Mouse (Mus musculus) lung, adult 2 months (tissue): ENCODE data around the gene Acot2. TPM values are rescaled to one million over a fixed set of nuclear protein-coding genes. Genes with fewer than 3 reads are reported as not detected.
"Not testable (repeated sequence)": the region's sequence is repeated elsewhere in the genome, so short reads cannot be mapped to it uniquely, and the experiment has no call there.

ENCODE experiments used
- DNase-seq: peaks from one replicate; pipeline ENCODE4 v3.0.0; 2022
- H3K4me1 ChIP-seq: fragments of 200-500 bp; 2 replicates; pipeline ENCODE4 v1.6.1; 2011; ENCODE audit warnings: low read length; ENCODE audit not compliant: control insufficient read depth, insufficient read depth
- H3K4me3 ChIP-seq: fragments of 200-500 bp; replicated peaks from 2 replicates; pipeline ENCODE3; 2011; ENCODE audit warnings: low read depth, mild to moderate bottlenecking, control low read depth, low read length; ENCODE audit errors: extremely low read depth
- CTCF ChIP-seq: fragments of 200-500 bp; IDR thresholded peaks from 2 replicates; pipeline ENCODE4 v1.5.1; 2011; ENCODE audit warnings: mild to moderate bottlenecking, low read length, control low read depth; ENCODE audit not compliant: insufficient read depth
- POLR2A ChIP-seq: fragments of 200-500 bp; IDR thresholded peaks from 2 replicates; pipeline ENCODE4 v1.6.1; 2011; ENCODE audit warnings: low read depth, mild to moderate bottlenecking, control low read depth, low read length, borderline replicate concordance; ENCODE audit errors: extremely low read depth
- WGBS: fragments of 180-500 bp; shearing (Covaris S2); methylation state at CpG from one replicate; pipeline ENCODE4 v1.1.7; 2018; 5-methylcytosine and 5-hydroxymethylcytosine counted together
- polyA plus RNA-seq: library from polyadenylated mRNA; depleted of rRNA; stranded (reverse); fragments of >200 nt; gene quantifications from 2 replicates; pipeline ENCODE4 v1.2.3, GENCODE M21; 2012

Gene Acot2
- polyA plus RNA-seq, 1 experiment, result 18.4 TPM

DNA sequence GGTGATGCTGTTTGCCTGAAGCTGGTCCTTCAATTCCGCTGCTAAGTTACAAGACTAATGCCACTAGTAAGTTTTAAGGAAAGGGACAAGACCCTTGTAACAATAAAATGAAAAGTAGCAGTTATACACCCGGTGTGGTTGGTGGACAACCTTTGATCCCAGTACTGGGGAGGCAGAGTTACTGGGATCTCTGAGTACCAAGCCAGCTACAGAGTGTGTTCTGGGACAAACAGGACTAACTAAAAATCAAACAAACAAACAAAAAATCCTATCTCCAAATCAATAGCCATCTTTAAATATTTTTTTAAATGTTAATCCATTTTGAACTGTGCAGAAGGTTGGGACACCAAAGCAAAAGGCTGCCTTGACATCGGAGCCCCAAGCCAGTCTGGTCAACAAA is 22.5 kb downstream of the Acot2 start:
- TF ChIP-seq CTCF (no peak), POLR2A (no peak)
- no peak overlapping the region for H3K4me3 ChIP-seq
- WGBS, result 78% methylated on average over 3 of the region's 3 CpGs
- DNase-seq, result no peak
- H3K4me1 ChIP-seq, result peaks cover 6% of the 10 kb centered on the region

DNA sequence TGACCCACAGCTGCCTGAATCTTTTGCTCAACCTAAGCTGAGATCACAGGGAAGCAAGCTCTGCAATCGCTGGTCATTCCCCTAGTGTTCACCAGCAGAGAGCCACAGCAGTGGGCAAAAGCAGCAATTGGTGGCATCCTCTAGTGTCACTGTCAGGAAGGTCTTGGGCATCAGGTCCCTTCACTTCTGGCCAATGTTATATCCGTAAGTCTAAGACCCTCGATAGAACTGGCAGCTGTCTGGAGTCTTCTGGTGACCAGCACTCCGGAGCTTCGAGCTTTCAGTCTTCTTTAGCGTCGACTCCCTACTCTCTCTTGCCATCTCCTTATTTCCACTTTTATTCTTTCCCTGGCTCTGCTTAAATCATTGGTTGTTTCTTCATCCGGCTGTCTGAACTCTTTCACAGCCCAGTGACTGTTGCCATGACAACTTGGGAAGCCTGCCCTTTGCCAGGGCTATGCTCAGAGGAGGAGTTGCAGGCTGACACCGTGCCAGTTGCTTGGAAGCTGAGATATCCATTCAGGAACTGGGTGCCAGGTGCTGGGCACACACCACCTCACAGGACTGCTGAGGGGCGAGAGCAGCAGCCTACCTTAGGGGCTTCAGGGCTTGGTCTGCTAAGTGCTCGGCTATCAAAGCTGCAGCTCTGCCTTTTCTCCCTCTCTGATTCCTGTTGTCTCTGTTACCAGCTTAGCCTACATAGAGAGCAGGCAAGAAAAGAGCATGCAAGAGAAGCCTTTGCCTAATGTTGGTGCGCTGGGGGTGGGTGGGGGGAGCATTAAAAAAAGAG is 23.8 kb downstream of the Acot2 start:
- DNase-seq, result peak; percentile 59
- Histone ChIP-seq H3K4me1 (peaks cover 6% of the 10 kb centered on the region), H3K4me3 (peak overlapping the region; percentile 8)
- TF ChIP-seq CTCF, result no peak
- TF ChIP-seq POLR2A, result no peak
- 40% methylated on average over 12 of the region's 12 CpGs for WGBS

DNA sequence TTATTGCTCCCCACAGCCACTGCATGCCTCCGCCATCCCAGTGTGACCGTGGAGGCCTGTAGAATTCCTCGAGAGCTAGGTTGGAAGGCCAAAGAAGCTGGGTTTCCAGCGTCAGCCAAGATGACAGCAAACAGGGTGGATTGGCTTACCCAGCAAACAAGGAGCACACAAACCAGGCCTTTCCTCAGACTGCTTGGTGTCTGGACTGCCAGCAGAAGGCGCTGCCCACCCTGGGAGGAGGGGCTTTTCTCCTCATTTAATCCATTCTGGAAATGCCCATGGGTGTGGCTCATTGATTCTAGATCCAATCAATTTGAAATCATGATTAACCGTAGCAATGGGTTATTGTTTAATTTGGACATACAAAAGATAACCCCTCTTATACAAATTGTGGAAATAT is 25.5 kb downstream of the Acot2 start:
- TF ChIP-seq CTCF (0 out of 2 replicates have a peak, but pooled peaks have one; percentile 13), POLR2A (no peak)
- WGBS, result 66% methylated on average over 6 of the region's 6 CpGs
- no peak overlapping the region for H3K4me3 ChIP-seq
- H3K4me1 ChIP-seq, result peaks cover 6% of the 10 kb centered on the region
- no peak for DNase-seq

DNA sequence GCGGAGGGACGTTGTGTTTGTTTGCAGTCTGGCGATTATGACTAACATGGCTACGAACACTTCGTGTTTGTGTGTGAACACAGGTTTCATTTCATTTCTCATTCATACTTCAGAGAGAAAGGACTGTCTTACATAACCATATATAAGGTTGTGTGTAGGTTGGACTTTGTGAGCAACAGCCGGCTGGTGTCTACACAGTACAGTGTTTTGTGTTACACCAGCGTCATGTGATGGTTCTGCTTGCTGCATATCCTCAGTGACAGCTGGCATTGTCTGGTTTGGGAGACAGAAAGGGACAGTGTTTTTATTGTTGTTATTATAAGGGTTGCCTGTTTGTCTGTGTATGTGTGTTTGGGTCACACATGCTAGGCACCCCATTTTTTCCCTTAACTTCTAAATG is 26.0 kb downstream of the Acot2 start:
- WGBS, result 82% methylated on average over 7 of the region's 7 CpGs
- Histone ChIP-seq H3K4me1 (peaks cover 6% of the 10 kb centered on the region), H3K4me3 (no peak overlapping the region)
- TF ChIP-seq CTCF, result no peak
- TF ChIP-seq POLR2A, result no peak
- DNase-seq, result no peak

DNA sequence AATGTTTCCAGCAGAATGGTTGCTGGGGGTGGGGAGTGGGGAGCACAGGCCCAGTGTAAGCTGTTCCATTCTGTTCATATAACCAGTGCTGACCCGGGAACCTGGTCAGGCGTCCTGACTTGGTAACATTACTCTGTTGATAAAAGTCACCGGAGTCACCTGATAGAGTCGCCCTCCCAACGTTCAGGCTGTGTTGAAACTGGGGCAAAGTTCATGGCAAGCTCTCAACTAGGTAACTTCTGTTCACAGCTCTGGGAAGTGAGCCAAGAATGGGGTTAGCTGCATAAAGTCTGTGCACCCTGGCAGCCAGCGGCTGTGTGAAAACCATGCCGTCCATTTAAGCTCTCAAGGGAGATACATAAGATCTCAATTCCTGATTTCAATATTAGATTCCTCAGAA is 32.9 kb downstream of the Acot2 start:
- H3K4me3 ChIP-seq, H3K4me1 ChIP-seq: not testable (repeated sequence)
- 29% methylated on average over 7 of the region's 7 CpGs for whole genome bisulfite sequencing
- peak; percentile 75 for DNase-seq

DNA sequence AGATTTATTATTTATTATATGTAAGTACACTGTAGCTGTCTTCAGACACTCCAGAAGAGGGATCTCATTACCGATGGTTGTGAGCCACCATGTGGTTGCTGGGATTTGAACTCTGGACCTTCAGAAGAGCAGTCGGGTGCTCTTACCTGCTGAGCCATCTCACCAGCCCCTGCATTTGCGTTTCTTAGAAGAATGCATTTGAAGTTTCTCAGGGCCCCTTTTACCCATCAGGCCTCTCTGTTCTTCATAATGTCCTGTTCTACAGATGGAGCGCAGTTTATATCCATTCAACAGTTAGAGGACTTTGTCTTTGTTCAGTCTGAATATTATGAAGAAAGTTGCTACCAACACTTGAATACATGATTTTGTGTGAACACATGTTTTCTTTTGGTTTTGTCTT is 34.6 kb downstream of the Acot2 start:
- 89% methylated on average over 4 of the region's 4 CpGs for WGBS

DNA sequence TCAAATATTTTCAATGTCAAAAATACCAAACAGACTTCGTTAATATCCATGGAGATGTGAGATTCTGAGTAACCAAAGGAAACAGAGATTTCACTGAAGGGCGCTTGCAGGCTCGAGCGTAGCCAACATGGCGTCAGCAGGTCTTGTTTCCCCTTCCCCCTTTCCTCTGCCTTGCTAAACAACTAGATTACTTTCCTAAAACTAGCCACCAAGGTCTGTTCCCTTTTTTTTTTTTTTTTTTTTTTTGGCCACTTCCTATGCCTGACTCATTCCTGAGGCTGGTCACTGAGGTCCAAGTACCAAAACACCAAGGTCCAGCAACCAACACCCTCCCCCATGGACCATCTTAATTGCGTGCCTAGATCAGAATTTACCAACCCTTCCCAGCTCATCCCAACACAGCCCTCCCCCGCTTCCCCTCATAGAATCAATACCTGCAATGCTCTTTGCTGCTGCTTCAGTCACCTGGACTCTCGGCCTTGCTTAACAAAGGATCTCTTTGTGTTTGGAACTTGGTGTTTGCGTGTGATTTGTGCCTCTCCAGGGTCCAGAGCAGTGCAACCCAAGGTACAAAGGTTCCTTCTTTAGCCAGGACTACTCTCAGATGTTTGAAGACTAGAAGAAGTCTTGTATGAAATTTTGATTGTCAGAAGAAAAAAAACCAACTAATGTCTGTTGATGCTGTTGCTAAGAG is 35.5 kb downstream of the Acot2 start:
- H3K4me1 ChIP-seq, result no peaks in the 10 kb centered on the region
- no peak for TF ChIP-seq POLR2A
- H3K4me3 ChIP-seq, result no peak overlapping the region
- WGBS, result 82% methylated on average over 9 of the region's 9 CpGs
- DNase-seq, result no peak

More for the DNA sequence above, 34.6 kb downstream of the Acot2 start:
- not testable (repeated sequence) for DNase-seq, H3K4me1 ChIP-seq, H3K4me3 ChIP-seq

DNA sequence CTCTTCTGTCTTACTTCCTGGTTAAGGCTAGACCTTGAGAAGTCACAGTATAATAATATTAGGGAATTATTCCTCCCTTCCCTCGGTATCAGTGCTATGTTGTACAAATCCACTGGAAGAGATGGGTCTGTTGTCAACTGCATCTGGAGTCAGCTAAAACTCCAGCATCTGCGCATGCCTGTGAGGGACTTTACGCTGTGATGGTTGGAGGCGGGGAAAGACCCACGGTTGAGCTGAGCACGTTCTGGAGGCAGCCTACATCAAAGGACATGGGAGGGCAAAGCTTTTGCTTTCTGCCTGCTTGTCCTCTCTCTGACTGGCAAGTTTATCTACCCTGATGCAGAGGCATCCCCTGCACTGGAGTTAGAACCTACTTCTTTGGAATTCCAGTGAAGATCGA is 38.2 kb downstream of the Acot2 start:
- 86% methylated on average over 7 of the region's 7 CpGs for WGBS
- no peak for DNase-seq
- TF ChIP-seq POLR2A (no peak), CTCF (no peak)
- H3K4me3 ChIP-seq, result no peak overlapping the region
- no peaks in the 10 kb centered on the region for H3K4me1 ChIP-seq

DNA sequence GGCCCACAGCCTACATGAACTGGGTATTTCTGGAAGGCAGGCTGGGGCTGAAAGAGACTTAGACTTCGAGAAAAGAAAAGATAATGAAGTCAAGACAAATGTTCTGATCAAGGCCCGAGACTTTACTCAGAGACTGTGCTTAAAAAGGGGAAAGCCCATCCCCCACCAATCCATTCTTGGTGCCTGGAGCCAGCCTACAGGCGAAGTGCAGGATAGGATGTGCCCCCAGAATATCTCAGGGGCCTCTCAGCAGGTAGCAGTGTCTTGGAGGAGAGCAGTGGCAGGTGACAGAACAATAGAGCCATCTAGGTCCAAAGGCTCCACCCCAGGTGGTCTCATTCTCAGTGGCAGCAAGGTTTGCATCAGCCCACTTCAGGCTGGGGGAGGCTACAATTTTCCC is 40.7 kb downstream of the Acot2 start:
- 71% methylated on average over 3 of the region's 3 CpGs for WGBS
- not testable (repeated sequence) for H3K4me3 ChIP-seq, H3K4me1 ChIP-seq, DNase-seq

DNA sequence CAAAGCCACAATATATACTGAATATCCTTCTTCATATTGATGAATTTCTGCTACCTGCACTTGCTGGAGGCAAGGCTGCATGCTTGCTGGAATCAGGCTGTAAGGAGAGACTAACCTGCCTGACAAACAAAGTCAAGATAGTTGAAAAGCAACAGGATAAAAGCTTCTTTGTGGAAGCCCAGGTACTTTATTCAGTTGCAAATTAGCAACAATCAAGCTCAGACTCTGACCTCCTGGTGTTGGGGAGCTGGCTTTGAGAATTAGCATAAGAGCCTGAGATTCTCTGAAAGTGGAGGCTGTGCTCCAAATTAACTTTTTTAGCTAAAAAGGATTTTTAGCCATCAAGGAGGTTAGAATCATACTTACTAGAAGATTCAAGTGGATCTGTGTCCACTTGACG is 41.4 kb downstream of the Acot2 start:
- not testable (repeated sequence) for DNase-seq, H3K4me3 ChIP-seq, H3K4me1 ChIP-seq
- 97% methylated on average over 1 of the region's 1 CpGs for WGBS

DNA sequence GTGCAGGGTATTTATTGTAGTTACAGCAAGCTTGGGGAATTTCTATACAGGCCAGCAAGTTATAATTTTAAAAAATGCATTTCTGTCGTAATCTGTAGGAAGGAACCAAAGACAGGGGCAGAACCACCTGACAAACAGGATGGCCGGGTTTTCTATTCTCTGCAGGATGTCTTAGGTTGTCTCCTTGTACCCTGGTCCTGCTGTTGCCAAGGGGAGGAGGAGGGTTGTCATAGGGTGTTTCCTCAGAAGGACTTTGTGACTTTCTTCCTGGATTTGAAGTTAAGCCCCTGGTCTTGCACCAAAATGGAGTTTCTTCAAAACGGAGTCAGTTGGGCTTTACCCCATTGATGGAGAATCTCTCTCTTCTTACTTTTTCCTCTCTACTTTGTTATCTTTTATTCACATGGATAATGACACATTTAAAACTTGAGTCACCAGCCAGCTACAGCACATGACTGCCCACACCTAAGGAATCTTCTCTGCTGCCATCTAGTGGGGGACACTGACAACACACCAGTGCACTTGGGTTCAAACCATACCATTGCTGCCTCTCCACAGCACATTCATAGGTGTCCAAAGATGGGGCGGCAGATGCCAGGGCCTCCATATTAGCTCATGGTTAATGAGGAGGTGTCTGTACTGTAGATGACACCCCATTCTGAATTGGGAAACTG is 43.1 kb downstream of the Acot2 start:
- no peaks in the 10 kb centered on the region for H3K4me1 ChIP-seq
- peak; percentile 67 for DNase-seq
- TF ChIP-seq CTCF (peak; percentile 91), POLR2A (no peak)
- WGBS, result 46% methylated on average over 4 of the region's 4 CpGs
- no peak overlapping the region for H3K4me3 ChIP-seq
